Mouse (Mus musculus) neural tube, embryonic 12.5 days (tissue): ENCODE results near the gene Alg10b. TPM values are rescaled to one million over a fixed set of nuclear protein-coding genes. Genes with fewer than 3 reads are reported as not detected.

Experiments
- microRNA-seq: library from miRNA; unstranded; fragments of <30 nt; microRNA quantifications from one replicate; pipeline ENCODE4, GENCODE M21; 2017
- polyA plus RNA-seq: library from polyadenylated mRNA; unstranded; fragments of >200 nt; fragmentation: Nextera tagmentation; extraction: Ambion mirVana; gene quantifications from 2 replicates; pipeline ENCODE4 v1.2.1, GENCODE M21; 2016

The Alg10b gene
- polyA plus RNA-seq, 1 experiment from 2014 or later = 48.4 TPM

Small RNA genes within 50 kb of the gene (microRNA-seq; reads per million reads assigned to microRNA genes)
- 1.1 reads per million for gene Mir7648
